Mouse (Mus musculus) stomach, postnatal 0 days (tissue): ENCODE measurements at regions not wholly inside any gene's neighbourhood (a gene's known extent, or its start where the extent isn't known, plus 50 kb on each side); places are given as distances from the start of the nearest gene placed in this dataset.
A peak's percentile ranks its signal among the peaks of the same experiment; 100 is the strongest.

ENCODE experiments used
- CTCF ChIP-seq: IDR thresholded peaks from 2 replicates; pipeline ENCODE4 v1.5.1; 2016; ENCODE audit warnings: antibody characterized with exemption, low read depth, mild to moderate bottlenecking, moderate library complexity
- EP300 ChIP-seq: optimal IDR thresholded peaks from 2 replicates; pipeline ENCODE3; 2016; ENCODE audit warnings: antibody characterized with exemption

DNA sequence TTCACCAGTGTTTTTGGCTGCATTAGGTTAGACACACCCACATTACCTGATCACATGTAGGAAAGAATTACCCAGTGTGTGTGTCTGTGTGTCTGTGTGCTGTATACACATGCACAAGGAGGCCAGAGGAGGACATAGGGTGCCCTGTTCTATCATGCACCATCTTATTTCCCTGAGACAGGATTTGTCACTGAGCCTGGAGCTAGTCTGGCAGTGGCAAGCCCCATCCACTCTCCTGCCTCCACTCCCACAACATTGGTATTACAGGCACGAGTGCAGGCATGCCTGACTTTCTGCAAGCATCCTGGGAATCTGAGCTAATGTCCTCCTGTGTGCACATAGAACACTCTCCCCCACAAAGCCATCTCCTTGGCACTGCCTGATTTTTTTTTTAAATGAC is 162.1 kb upstream of the Cops8 start:
- TF ChIP-seq CTCF (peak; percentile 35), EP300 (no peak)
